Mouse (Mus musculus) small intestine, adult 2 months (tissue): ENCODE results near the gene Ankib1. TPM values are rescaled to one million over a fixed set of nuclear protein-coding genes. Genes with fewer than 3 reads are reported as not detected.

Experiments
- H3K27ac ChIP-seq: fragments of 200-500 bp; 2 replicates; pipeline ENCODE4 v1.5.1; 2012; ENCODE audit warnings: low read depth, low read length, control low read depth, inconsistent platforms; ENCODE audit not compliant: insufficient read depth
- H3K27me3 ChIP-seq: fragments of 200-500 bp; 2 replicates; pipeline ENCODE4 v1.6.1; 2012; ENCODE audit warnings: mild to moderate bottlenecking, moderate library complexity, low read length, inconsistent platforms; ENCODE audit not compliant: control insufficient read depth, insufficient read depth
- H3K36me3 ChIP-seq: fragments of 200-500 bp; 2 replicates; pipeline ENCODE4 v1.6.1; 2012; ENCODE audit warnings: mild to moderate bottlenecking, low read length, control low read depth, inconsistent platforms; ENCODE audit not compliant: control insufficient read depth, insufficient read depth
- H3K4me1 ChIP-seq: fragments of 200-500 bp; 2 replicates; pipeline ENCODE4 v1.6.1; 2012; ENCODE audit warnings: low read length, inconsistent platforms, mixed read lengths; ENCODE audit not compliant: control insufficient read depth, insufficient read depth, insufficient read length
- H3K4me3 ChIP-seq: fragments of 200-500 bp; 2 replicates; pipeline ENCODE4 v1.5.1; 2012; ENCODE audit warnings: low read depth, mild to moderate bottlenecking, control low read depth, inconsistent platforms, low read length, moderate library complexity
- CTCF ChIP-seq: fragments of 200-500 bp; IDR thresholded peaks from 2 replicates; pipeline ENCODE4 v1.5.1; 2012; ENCODE audit warnings: low read depth, mild to moderate bottlenecking, control low read depth, inconsistent platforms, low read length, moderate library complexity, mixed read lengths; ENCODE audit not compliant: insufficient replicate concordance, insufficient read length; ENCODE audit errors: extremely low read depth
- POLR2A ChIP-seq: fragments of 200-500 bp; IDR thresholded peaks from 2 replicates; pipeline ENCODE4 v1.6.1; 2012; ENCODE audit warnings: low read depth, mild to moderate bottlenecking, control low read depth, inconsistent platforms, low read length, moderate library complexity
- WGBS: fragments of 180-500 bp; shearing (Covaris S2); methylation state at CpG from one replicate; pipeline ENCODE4 v1.1.7; 2018; 5-methylcytosine and 5-hydroxymethylcytosine counted together
- polyA plus RNA-seq: library from polyadenylated mRNA; depleted of rRNA; stranded (reverse); fragments of >200 nt; gene quantifications from 2 replicates; pipeline ENCODE4 v1.2.3, GENCODE M21; 2012; rRNA removed

The Ankib1 gene
- polyA plus RNA-seq, 1 experiment = 6.3 TPM

GRCm38 (mm10) chr5:3645326-3645725 is 157.4 kb downstream of the Ankib1 start:
- H3K27me3 ChIP-seq = no peaks in the 10 kb centered on the region
- H3K4me1 ChIP-seq = no peaks in the 10 kb centered on the region
- WGBS = 86% methylated on average over 6 of the region's 6 CpGs
- TF ChIP-seq POLR2A (no peak), CTCF (no peak)
- no peak overlapping the region for H3K27ac ChIP-seq
- H3K36me3 ChIP-seq = peaks cover 31% of the 10 kb centered on the region
- no peak overlapping the region for H3K4me3 ChIP-seq

- TF ChIP-seq CTCF = no peak
- no peak for TF ChIP-seq POLR2A
- H3K4me1 ChIP-seq = no peaks in the 10 kb centered on the region
- no peak overlapping the region for H3K27ac ChIP-seq
- no peak overlapping the region for H3K4me3 ChIP-seq
- no peaks in the 10 kb centered on the region for H3K27me3 ChIP-seq
- peaks cover 32% of the 10 kb centered on the region for H3K36me3 ChIP-seq
- WGBS = 94% methylated on average over 6 of the region's 6 CpGs
These were observed 158.1 kb downstream of the Ankib1 start for GRCm38 (mm10) chr5:3644621-3645020.

Other genes with a start within 250 kb of the Ankib1 start
- 0.29 and 0.90 TPM in 2 replicates for gene 1700109H08Rik, start 231.4 kb downstream of the Ankib1 start, polyA plus RNA-seq
- 1.9 and 3.7 TPM in 2 replicates for gene Pex1, start 206.9 kb downstream of the Ankib1 start, polyA plus RNA-seq
- 1.3 and 2.3 TPM in 2 replicates for gene Rbm48, start 206.3 kb downstream of the Ankib1 start, polyA plus RNA-seq
- gene Tmbim7, start 151.7 kb downstream of the Ankib1 start, polyA plus RNA-seq = not detected in 2 replicates
- 13.3 and 24.3 TPM in 2 replicates for gene Gatad1, start 145.7 kb downstream of the Ankib1 start, polyA plus RNA-seq
- 1.1 and 2.1 TPM in 2 replicates for gene Krit1, start 259 bp upstream of the Ankib1 start, polyA plus RNA-seq
- 0.05 TPM in 1 of 2 replicates, not detected in the other for gene Lrrd1, start 42.2 kb upstream of the Ankib1 start, polyA plus RNA-seq
- 0.15 and 0.34 TPM in 2 replicates for gene Mterf1a, start 91.0 kb upstream of the Ankib1 start, polyA plus RNA-seq
- 5.7 and 11.7 TPM in 2 replicates for gene Akap9, start 125.1 kb upstream of the Ankib1 start, polyA plus RNA-seq